Mouse (Mus musculus) lung, postnatal 10 days (tissue): ENCODE results near the gene Fzr1.

ENCODE experiments used
- DNase-seq: peaks from one replicate; pipeline ENCODE4 v3.0.0; 2021

Fzr1 gene

DNA sequence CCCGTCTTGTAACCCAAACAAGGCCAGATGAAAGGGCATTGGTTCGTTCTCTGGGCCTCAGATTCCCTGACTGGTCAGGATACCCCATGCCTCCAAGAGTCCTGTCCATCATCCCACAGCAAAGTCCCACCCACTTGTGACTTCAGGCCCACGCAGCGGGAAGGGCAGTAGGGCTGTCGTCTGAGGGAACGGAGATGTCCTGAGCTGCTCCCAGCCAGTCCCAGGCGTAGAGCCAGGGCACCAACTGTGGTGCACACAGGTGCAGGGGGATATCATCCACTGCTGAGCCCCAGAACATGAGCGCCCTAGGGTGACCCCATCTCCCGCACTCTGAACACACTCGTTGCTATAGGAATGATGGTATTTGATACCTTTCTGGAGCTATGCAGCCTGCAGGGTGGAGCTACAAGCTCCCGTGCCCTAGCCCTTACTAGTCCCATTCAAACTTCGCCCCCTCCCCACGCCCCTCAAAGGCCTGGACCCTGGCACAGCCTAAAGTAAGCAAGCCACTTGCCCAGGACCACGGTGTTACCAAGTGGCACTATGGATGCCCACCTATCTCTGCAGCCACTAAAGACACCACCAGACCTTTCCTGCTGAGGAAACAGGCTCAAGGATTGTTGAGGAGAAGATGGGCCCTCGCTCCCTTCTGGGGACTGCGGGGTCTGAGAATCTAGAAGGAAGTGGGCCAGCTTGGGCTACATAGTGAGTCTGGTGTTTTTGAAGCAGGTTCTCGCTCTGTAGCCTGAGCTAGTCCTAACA lies 37.4 kb upstream of the Fzr1 start:
- peak; percentile 63 for DNase-seq

DNA sequence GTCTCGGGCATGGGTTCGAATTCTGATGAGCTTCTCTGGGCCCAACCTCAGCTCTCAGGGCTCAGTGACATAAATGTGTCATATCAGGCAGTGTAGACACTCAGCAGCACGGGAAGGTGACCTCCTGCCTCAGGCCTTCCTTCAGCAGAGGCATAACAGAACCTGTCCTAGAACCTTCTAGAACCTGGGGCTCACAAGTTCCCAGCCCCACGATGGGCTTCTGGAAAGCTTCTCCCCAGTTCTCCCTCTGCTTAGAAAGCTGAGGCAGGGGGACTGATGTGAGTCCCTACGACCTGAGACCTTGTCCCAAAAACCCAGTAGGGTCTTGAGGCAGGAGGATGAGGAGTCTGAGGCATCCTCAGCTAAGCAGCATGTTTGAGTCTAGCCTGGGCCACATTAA lies 36.8 kb upstream of the Fzr1 start:
- no peak for DNase-seq

DNA sequence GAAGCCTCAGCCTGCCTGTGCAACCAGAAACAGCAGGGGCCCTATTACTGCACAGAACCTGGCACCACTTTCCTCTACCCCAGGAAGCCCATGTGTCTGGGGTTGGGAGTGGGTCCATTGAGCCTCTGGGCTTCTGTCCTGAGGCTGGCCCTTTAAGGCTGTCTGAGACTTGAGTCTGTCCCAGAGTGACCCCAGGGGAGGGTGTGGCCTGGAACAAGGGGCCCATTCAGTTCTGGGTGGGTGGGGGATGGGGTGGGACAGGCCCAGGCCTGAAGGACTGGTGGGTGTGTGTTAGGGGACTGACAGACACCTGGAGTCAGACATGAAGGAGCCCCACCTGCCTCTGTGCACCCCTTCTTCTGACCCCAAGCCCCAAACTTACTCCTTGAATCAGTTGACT lies 36.4 kb upstream of the Fzr1 start:
- DNase-seq: peak; percentile 85

DNA sequence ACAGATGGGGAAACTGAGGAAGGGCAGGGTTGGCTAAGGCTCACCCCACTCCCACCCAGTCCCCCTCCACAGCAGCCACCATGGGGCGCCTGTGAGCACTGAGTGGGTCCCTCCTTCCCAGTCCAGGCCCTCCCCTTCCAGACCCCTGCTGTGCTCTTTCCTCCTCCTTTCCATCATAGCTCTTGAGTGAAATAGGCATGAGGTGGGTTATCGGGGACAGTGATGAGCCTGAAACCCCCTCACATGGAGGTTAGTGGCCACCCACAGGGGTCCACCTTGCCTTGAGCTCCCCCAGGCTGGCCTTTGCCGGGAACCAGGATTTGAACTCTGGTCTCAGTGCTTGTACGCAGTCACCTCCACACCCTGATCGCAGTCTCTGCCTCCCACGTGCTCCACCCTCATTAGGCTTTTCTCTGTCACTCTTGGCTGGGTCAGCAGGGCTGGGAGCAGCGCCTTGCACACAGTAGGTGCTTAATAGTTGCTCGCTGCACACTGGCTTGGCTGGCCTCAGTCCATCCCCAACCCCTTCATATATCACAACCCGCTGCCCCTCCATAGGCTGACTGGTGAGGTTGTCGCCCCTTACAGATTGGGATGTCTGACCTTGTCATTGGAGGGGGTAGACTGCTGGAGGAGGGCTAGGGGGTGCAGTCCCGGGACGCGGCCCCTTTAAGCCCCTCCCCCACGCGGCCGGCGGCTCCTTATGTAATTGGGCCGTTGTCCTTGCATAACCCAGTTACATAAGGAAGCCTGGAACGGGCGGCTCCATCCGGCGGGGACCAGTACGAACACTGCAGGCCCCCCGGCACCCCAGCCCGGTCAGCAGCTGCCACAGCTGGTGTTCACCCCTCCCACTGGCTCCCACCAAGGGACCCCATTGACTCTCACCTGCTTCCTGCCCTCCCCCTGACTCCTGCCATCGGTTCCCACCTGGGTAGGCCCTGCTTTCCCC lies 35.3 kb upstream of the Fzr1 start:
- DNase-seq: peak; percentile 96

DNA sequence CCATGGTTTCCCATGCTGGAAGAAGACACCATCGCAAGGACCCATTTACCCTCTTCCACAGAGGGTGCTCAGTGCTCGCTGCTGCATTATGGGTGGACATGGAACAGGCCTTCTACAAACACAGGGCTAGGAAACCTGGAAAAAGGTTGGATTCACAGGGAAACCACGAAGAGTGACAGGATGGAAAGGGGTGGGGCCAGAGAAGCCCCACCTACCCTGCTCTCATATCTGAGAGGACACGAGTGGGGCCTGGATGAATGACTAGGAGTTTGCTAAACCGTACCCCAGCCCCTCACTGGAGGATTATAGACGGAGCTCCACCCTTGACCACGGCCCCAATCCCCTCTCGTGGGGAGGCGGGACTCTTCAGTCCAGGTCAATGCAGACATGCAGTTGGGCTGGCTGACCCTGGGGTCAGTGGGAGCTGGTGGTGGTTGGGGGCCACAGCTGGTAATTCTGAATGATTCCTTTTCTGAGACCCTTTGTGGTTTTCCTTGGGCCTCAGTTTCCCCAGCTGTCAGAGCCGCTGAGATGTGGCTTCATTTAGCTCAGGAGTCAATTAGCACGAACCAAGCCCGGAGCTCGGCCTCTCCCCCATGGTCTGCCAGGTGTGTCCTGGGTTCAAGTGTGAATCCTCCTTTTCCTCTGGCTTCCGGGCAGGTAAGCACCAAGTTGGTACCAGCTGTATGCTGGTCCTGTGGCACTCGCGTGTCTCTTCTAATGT lies 34.4 kb upstream of the Fzr1 start:
- peak; percentile 65 for DNase-seq

DNA sequence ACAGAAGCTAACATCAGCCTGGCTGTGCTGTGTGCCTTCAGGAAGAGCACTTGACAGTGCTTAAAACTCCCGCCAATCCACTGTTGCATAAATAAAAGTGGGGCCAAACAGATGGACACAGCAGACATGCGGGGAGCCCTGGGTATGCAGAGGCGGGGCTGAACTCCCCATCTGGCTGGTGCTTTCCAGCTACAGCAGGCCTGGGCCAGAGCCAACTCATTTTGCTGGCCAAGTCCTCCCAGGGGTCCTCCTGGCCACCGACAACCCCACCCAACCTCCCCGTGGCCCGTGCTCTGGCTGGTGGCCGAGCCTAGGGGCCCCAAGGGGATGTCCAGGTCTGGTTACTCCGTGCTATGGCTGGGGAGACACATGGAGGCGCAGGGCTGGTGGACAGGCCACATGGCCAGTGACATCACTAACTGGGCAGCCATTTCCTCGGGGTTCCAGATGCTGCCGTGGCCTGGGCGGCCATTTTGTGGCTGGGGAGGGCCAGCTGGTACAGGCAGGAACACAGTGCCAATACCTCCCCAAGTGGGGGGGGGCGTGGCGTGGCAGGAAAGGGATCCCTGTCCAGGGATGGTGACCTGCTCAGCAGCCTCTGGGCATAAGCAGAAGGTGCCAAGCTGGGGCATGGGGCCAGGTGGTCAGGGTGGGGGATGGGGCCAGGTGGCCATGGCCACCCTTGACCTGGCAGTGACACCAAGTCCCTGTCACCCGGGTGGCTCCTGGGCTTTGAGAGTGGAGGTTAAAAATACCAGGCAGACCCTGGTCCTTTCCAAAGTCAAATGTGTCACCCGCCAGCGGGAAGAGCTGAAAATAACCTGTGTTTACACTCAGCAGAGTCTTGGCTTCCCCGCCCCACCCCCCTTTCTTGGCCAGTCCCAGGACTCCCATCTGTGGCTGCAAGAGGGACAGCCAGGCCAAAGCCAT lies 33.4 kb upstream of the Fzr1 start:
- DNase-seq: peak; percentile 90

DNA sequence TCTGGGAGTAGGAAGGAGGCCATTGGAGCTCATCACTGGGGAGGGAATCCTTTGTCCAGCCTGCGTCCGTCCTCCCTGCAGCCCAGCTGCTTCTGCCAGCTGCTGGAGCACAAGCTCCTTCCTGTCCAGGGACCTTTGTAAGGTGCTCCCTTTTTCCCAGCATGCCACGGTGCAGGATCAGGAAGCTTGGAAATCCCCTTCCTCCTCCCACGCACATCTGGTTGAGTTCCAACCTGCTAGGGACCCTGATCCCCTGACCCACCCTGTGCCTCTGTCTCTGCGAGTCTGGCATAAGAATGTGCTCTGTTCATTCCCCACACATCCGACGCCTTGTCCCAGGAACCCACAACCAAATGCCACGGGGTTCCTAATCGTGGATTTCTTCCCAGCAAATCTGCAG lies 32.7 kb upstream of the Fzr1 start:
- DNase-seq: peak; percentile 63

DNA sequence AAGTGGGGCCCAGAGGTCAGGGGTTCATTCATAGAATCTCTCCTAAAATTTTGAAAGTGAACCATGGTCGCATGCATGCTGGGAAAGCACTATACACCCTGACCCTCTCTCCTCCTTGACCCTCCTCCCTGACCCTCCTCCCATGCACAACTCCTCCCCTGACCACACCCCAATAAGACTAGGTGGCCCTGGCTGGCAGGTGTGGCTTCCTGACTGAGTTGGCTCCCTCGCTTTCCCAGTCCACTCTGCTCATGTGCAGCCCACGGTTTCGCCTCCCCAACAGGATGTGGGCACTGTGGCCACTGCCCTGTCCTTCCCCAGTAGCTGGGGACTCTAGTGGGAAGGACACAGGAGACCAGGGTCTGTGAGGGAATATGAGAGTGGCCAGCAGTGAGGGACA lies 32.0 kb upstream of the Fzr1 start:
- no peak for DNase-seq

DNA sequence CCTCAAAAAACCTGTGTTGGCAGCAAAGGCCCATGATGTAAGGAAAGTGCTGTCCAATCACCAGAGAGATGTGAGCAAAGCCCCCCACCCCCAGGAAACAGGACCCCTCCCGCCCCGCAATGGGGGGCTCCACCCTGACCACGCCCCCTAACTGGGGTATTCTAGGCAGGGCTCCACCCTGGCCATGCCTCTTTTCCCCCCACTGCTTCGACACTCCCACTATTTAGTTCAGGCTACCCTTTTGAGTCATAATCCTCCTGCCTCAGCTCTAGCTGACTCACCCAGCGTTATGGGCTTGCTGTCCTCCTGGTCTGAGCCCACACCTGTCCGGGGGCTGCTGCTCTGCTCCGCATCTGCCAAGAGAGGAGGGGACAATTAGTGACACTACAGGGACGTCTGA lies 31.0 kb upstream of the Fzr1 start:
- no peak for DNase-seq

DNA sequence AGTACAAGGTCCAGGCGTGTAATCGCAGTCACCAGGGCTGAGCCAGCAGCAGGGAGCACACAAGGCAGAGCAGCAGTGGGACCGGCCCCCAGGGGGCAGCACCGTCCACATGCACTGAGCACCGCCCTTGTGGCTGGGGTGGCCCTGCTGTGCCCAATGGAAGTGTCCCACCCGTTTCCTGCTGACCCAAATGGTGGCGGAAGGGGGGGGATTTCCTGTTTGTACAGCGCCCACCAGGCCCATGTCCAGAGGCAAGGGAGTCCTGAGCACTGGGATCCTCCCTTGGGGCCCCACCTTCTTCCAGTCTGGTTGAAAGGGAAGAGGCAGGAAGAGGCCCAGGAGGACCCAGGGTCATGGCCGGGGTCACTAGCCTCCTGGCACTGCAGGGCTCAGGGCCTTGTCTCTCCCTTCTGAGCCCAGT lies 30.6 kb upstream of the Fzr1 start:
- DNase-seq: peak; percentile 97

DNA sequence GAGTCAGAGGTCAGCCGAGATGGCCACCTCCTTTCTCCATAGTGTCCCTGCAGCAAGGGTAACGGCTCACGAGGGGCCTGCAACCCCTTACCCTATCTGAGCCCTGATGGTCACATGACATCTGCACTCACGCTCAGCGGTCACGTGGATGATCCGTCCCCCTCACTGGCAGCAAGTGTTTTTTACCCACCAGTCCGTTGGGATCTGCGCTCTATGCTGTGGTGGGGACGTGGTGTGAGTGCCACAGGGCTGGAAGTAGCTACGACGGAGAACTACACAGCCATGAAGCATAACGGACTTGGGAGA lies 30.1 kb upstream of the Fzr1 start:
- no peak for DNase-seq

DNA sequence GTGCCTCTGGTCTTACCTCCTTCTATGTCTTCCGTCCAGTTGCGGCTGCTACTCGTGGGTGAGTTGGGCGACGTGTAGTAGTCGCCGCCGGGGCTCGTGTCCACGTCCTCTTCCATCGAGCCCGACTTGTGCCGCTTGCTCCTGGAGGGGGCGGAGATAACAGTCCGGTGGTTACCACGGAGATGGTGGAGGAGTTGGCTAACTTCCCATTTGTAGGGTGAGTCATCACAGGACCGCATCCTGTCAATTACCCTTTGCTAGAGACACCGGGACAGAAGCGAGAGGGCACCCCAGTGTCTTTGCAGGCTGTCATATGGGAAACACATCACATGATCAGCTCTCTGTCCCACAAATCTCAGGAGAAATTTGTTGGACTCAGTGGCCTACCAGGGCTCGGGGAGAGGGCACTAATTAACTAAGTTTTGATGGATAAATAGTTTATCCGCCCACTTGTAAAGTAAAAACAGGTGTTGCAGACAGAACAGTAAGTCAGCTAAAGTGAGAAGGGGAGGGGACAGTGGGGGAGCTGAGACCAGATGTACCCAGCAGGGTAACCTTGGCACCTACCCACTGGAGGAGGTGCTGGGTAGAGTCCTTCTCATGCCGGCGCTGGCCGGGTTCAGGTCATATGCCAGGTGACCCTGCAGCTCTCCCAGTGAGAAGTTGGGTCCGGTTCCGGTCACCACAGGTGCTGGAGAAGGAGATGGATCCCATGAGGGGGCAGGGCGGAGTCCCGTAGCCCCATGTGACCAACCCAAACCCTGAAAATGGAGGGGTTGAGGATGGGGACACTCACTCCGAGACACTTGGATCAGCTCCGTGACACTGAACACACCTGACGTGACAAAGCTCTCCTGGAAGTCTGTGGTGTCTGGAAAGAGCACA lies 29.5 kb upstream of the Fzr1 start:
- peak; percentile 94 for DNase-seq

DNA sequence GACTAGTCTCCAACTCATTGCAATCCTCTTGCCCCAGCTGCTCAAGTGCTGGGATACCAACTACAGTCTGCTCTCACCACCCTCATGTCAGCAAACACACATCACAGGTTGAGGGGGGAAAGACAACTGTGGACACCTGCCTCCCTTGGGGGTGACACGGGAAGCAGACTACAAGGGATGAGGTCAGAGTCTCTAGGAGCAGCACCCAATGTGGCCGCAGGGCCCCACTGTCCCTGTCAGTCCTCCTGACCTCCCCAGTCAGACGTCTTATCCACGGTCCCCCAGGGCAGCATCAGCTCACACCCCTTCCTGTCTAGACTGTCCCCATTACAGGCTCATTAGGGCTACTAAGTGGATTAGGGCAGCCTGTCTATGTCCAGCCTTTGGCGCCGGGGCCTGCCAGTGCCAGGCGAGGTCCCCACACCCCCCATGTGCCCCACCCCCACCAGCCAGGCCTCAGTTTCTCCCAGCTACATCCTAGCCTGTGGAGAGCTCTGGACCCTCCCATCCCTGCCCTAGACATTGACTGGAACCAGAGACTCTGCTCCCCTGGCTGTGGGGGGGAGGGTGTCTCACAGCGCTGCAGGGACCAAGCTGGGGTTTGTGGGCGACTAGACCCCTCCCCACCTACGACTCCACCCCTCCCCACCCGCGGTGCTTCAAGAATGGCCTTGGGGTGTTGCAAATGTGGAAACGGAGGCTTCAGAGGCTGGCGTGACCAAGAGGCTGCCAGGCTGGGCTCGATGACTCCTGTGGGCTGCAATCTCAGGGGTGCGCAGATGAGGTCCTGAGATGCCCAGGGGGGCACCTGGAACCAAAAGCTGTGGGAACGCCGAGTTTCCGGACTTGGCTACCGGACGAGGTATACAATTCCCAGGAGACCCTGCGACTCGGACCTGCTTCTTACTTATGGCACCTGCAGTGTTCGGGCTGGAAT lies 28.5 kb upstream of the Fzr1 start:
- peak; percentile 28 for DNase-seq

DNA sequence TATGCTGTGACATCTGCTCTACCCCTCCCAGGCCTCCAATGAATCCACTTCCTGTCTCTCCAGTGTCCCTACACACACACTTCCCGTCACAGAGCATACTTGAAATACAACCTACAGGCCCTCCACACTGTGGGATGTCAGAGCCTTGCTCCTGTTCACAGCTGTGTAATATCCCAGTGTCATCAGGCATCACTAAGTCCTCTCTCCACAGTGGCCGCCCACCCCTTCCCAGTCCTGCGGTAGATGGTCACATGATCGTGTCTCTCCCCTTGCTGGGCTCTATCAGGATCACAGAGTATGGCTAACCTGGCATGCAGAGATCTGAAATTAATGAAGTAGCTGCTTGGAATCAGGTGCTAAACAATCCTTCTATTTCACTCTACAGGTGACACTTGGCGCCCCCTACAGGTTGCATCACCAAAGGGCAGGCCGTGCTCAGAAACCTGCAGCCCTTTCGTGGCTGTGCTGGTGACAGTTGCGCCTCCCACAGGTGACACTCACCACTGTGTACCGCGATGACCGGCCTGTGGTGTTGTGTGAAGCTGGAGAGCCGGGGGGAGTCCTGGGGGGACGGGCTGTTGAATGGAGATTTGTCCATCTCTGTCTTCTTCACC lies 27.4 kb upstream of the Fzr1 start:
- DNase-seq: peak; percentile 77

DNA sequence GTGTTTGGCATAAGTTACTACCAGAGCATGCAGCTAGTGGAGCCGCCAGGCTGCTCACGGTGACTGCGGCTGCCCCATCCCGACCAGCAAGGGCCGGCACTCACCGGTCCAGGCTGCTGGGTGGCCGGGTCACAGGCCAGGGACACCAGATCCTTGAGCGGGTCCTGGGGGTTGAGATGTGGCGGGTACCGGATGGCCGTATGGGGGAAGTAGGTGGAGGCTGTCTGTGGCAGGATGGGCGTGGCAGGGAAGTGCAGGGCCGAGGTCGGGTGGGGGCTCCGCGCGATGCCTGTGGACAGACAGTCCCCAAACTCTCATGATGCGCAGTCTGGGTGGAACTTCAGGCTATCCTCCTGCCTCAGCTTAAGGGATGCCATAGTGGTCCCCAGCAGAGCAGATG lies 26.4 kb upstream of the Fzr1 start:
- DNase-seq: peak; percentile 70

DNA sequence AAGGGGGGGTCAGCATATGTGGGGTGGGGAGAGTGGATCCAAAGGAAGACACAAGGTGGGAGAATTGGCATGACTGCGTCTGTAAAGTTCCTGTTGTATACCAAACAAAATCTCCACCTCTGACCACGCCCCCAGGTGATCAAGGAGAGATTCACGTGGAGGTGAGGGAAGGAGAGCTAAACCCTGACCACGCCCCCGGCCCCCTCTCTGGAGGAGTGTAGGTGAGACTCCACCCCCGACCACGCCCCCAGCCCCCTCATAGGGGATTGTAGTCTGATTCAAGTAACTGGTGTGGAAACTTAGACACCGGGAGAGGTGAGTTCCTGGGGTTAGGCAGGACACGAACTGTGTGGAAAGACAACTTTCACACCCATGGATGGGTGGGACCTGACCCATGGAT lies 25.8 kb upstream of the Fzr1 start:
- DNase-seq: peak; percentile 40

DNA sequence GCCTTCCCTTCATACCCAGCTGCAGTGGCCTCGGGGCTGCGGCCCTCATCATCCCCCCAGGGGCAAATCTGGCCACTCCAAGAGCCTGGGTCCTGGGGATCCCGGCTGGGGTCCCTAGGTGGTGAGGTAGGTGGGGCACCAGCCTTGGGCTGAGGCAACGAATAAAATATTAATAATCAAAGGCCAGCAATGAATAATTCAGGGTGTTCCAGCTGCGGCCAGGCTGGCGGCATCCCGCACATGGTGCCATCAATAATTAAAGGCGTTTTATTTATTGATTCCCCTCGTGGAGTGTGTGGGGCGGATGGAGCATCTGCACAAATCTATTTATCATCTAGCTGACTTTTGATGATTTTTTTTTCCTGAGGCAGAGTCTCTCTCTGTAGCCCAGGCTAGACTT lies 25.2 kb upstream of the Fzr1 start:
- no peak for DNase-seq

DNA sequence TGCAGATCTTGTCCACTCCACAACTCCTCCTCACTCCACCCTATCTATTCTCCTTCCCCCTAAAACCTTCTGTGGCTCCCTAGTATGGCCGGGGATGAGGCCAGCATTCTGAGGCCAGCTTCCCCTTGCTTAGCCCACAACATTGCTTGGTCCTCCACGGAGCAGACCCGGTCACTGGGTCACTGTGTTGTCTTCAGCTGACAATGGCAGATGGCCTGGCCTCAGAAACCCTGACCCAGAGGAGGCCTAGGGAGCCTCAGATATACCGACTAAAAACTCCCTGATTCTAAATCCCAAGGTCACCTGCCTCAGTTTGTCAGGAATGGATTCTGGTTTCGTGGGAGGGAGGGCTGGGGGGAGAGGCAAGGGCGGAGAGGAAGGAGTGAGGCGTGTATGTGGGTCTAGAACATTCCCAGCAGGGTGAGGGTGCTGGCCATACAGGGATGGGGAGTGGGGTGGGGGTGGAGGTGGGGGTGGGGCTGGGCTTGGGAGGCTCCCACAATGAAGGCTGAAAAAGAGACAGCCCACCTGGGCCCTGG lies 24.0 kb upstream of the Fzr1 start:
- DNase-seq: peak; percentile 16

DNA sequence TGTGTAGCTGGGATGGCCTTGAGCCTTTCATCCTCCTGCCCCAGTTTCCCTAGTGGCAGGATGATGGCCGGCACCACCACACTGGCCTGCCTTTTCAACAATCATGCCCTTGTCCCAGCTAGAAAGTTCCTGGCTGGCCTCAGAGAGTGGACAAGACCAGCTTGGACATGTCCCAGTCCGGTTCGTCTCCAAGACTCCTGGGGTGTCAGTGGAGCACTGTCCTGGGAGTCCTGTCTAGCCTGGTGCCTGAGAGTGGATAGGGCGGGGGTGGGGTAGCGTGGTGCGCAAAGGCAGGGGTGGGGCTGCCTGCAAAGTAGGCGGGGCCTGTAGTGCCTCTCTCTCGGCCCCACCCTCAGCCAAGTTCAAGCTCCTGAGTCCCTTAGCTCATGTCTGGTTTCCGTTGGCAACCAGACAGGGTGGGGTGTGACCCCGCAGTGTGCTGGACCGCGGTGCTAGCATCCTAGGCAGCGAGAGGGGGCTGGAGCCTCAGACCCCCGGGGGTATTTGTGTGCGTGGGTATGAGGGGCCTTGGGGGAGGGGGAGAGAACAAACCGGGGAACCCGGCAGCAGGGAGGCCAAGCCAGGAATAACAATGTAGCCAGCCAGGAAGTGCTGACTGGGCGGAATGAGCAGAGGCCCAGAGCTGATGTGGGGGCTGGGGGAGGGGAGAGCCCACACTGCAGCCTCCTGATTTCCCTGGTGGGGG lies 23.4 kb upstream of the Fzr1 start:
- peak; percentile 93 for DNase-seq
